Mouse (Mus musculus): Measurements from ENCODE around the gene Hdgfl3.
A peak's percentile ranks its signal among the peaks of the same experiment; 100 is the strongest.

Gene Hdgfl3

DNA sequence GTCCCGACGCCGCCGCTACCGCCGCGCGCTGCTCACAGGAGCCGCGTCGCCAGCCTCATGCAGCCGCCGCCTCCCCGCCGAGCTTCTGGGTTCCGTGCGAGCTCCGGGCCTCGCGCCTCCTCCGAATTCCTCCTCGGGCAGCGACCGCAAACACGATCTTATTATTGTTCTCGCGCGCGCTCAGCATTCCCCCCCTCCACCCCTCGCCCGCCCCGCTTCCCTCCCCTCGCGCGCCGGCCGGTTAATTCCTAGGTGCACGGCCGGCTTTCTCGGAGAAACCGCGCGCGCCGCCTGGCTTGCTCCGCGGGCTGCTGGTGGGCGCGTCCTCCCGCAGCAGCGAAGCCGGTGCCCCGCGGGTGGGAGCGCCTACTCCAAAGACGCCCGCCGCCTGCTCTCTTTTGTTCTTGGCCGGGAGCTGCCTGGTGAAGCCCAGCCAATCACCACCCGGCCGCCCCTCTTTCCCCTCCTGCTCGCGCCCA, at the start of gene Hdgfl3:
Hdgfl3 (minus strand) TSS at position 207 of the 479 bp plus-strand sequence.
- DNase-seq (ENCODE audit: low read depth, low spot score) = peak; percentile 76

DNA sequence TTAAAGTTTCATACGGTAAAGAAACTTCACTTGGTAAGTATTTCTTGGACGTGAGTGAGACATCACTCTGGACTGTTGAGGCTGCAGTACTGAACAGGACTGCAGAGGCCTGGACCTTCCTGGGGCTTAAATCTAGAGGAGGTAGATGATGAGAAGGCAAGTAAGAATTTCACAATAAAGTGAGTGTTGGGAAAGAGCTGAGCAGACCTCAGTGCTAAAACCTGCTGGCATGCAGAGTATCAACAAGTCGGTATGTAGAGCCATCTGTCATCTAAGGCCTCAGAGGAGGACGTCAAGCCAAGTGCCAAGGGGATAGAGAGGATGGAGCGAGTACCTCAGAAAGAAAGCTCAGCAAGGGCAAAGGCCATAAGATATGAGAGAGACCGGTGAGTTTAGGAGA, 49.4 kb upstream of the Hdgfl3 start:
- no peak for DNase-seq (ENCODE audit: low read depth, low spot score)

GRCm38 (mm10) chr7:81978304-81978703, 44.0 kb upstream of the Hdgfl3 start:
- DNase-seq (ENCODE audit: low read depth, low spot score) = no peak

DNA sequence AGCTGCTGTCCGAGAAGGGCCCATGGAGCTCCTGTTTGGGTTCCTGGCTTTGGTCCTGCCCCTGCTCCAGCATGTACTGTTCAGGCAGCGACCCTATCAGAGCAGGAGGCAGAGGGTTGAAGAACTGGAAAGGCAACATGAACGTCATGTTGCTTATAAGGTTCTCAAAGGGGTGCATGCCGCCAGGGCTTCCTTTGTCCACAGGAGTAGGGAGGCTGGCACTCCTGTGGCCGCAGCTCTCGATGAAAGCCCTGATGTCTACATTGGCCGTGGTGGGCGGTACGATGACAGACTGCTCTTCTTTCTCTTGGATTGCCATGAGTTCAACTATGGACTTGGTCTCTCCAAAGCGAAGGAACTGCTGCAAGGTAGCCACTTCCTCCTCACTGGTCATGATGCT, 40.3 kb upstream of the Hdgfl3 start:
- no peak for DNase-seq (ENCODE audit: low read depth, low spot score)

DNA sequence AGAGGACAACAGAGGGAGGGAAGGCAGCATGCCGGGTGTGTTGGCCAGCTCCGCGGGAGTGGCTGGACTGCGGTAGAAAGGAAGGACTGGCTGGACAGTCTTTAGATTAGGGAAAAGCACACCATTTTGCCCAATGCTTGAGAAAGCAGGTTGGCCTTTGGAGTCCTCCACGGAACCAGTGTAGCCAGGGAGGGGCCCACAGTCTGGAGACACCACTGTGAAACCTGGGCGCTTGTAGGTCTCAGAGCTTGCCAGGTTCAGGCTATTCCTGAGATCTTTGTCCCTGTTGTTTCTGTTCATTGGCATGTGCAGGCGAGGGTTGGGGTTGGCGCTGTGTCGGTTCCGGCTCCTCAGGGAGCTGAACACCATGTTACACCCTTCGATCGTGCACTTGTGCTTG, 39.7 kb upstream of the Hdgfl3 start:
- DNase-seq (ENCODE audit: low read depth, low spot score) = no peak

DNA sequence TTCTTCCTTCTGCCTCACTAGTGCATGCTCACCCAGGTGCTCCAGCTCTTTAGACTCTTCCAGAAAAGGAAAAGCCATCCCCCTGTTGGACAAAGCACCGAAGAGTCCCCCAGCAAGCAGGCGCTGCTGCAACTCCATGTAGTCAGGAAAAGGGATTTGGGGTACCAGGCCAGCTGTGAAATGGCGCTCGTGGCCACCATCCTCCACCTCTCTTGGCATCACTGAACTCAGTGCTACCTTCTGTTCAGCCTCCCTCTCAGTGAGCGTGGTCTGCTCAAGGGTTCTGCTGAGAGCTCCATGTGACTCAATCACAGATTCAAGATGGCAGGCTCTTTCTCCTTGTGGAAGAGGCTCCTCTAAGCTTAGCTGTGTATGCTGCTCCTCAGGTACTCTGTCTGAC, 39.1 kb upstream of the Hdgfl3 start:
- no peak for DNase-seq (ENCODE audit: low read depth, low spot score)

GRCm38 (mm10) chr7:81968975-81969374, 34.7 kb upstream of the Hdgfl3 start:
- no peak for DNase-seq (ENCODE audit: low read depth, low spot score)

- DNase-seq (ENCODE audit: low read depth, low spot score) = no peak
These were observed 34.2 kb upstream of the Hdgfl3 start for GRCm38 (mm10) chr7:81968451-81968850.

- no peak for DNase-seq (ENCODE audit: low read depth, low spot score)
These were observed 31.9 kb upstream of the Hdgfl3 start for GRCm38 (mm10) chr7:81966195-81966594.

- DNase-seq (ENCODE audit: low read depth, low spot score) = peak; percentile 60
These were observed 25.4 kb upstream of the Hdgfl3 start for GRCm38 (mm10) chr7:81959704-81960103.

DNA sequence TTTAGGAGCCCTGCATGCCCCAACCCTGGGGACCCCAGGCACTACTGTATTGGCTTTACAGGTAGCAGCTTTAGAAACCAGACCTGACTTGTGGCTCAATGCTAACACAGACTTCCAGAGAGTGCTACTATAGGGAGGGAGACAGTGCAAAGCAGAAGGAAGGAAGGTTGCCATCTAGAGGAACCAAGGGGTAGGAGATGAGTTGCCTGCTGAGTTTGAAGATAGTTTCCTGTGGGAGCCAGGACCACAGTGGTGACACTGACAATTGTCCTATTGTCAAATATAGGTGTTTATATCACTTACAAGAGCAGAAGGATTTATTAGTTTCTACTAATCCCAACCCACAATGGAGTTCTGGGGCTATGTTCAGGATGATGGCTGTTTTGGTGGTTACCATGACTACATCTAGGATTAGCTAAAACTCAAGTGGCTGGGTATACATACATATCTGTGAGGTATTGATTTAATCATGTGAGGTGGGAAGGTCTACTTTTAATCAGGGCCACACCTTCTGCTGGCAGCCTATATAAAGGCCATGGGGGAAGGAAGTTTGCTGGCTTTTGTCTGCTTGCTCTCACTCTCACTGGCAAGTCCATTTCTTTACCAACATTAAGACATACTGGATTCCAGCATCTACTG, 20.1 kb upstream of the Hdgfl3 start:
- peak; percentile 48 for DNase-seq (ENCODE audit: low read depth, low spot score)

DNA sequence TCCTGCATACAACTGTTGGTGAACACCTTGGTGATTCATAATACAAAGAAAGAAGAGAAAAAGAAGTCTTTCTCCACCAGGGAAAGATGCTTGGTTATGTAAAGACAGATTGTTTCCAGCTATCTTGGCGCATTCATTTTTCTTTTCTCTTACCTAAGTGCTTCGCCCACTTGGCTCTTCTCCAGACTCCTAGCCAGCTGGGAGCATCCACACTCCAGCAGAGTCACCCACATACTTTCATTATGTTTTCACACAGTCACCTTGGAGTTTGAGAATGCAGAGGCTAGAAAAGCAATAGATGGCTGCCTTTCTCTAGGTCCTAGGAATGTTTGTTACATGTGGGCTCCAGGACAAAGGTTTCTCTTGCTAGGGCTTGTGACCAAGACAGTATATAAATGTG, 16.2 kb upstream of the Hdgfl3 start:
- DNase-seq (ENCODE audit: low read depth, low spot score) = no peak

- DNase-seq (ENCODE audit: low read depth, low spot score) = peak; percentile 42
These were observed 11.1 kb upstream of the Hdgfl3 start for GRCm38 (mm10) chr7:81945398-81945797.

DNA sequence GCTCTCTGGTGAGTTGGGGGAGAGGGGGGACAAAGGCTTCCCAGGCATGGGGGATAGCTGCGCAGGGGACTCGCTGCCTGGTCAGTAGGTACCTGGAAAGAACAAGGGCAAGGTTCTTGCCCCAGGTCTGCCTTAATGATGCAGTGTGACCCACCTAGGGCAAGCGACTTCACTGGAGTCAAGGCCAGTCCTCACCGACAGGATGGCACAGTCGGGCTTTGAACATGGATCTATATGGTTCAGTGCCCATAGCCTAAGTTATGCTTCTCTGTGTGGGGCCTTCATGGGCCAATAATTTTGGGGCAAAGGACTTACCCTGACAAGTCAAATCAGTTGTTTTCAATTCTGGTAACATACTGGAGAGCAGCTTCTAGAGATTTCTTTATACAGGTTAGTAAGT, 533 bp upstream of the Hdgfl3 start:
- peak; percentile 16 for DNase-seq (ENCODE audit: low read depth, low spot score)

GRCm38 (mm10) chr7:81933601-81934266, 539 bp downstream of the Hdgfl3 start:
- DNase-seq (ENCODE audit: low read depth, low spot score) = peak; percentile 71

DNA sequence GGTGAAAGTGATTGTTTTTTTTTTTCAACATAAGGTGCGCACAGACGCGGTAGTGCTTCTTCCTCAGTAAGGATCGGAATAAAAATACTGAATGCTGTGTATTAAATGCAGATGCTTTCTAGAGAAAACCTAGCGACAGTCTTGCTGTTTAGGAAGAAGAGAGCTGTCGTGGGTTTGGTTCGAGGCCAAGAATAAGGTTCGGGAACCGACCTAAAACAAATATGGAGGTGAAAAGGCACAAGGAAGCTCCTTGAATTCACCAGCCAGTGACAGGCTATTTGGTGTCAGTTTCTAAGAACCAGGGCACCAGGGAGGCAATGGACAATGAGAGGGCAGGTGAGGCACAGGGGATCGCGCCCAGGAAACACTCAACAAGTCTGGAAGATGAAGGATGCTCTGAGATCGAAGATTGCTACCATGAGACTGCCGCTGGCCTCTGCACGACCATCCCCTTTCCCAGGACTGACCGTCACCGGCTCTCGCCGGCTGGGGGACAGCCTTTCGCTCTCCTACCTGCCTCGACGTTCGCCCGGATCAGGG, 1.1 kb downstream of the Hdgfl3 start:
- no peak for DNase-seq (ENCODE audit: low read depth, low spot score)

- no peak for DNase-seq (ENCODE audit: low read depth, low spot score)
These were observed 1.7 kb downstream of the Hdgfl3 start for GRCm38 (mm10) chr7:81932521-81933045.

- no peak for DNase-seq (ENCODE audit: low read depth, low spot score)
These were observed 5.3 kb downstream of the Hdgfl3 start for GRCm38 (mm10) chr7:81928998-81929397.

GRCm38 (mm10) chr7:81921379-81921952, 12.8 kb downstream of the Hdgfl3 start:
- no peak for DNase-seq (ENCODE audit: low read depth, low spot score)

GRCm38 (mm10) chr7:81920314-81920713, 14.0 kb downstream of the Hdgfl3 start:
- DNase-seq (ENCODE audit: low read depth, low spot score) = no peak

DNA sequence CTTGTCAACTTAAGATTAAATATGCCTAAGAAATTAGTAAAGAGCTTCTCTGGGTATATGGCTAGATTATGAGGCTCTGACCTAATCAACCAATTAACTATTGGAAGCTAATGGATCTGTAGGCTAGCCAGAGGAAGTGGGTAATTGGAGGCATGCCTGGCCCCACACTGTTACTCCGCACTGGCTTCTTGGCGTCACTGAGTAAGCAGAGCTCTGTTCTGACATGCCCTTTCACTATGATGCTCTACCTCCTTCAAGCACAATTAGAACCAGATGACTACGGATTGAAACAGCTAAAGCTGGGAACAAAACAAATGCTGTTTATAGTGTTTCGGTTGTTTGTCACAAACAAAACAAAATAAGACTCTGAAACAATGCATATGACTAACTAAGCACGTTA, 16.0 kb downstream of the Hdgfl3 start:
- no peak for DNase-seq (ENCODE audit: low read depth, low spot score)

DNA sequence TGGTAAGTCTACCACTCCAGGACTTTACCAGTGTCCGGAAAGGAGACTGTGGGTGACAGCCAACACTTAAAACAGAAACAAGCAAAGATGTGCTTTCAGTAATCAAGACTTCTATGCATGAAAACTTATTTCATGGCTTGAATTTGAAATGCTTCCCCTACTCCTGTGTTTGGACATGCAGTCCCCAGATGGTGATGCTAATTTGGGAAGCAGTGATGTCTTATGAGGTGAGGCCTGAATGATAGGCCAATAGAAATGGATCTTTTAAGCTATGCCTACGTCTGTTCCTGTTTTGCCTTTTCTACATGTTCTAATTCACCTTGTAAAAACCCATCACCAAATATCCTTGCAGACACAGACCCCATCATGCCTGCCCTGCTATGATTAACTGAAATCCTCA, 29.3 kb downstream of the Hdgfl3 start:
- DNase-seq (ENCODE audit: low read depth, low spot score) = no peak

Measured in ZHBTc4 (cell line).